Mouse (Mus musculus): ENCODE measurements around the gene Zfp800. TPM values are rescaled to one million over a fixed set of nuclear protein-coding genes. Genes with fewer than 3 reads are reported as not detected.

Gene Zfp800
- total RNA-seq, 1 experiment: 7.8 TPM

Other genes starting within 250 kb of the Zfp800 start
- 70.1 and 81.1 TPM in 2 replicates for gene Arf5, start 25.6 kb upstream of the Zfp800 start, total RNA-seq (2012; rRNA removed)
- 0.11 TPM in 1 of 2 replicates, not detected in the other for gene Fscn3, start 29.8 kb upstream of the Zfp800 start, total RNA-seq (2012; rRNA removed)
- 7.9 and 8.7 TPM in 2 replicates for gene Gcc1, start 30.4 kb upstream of the Zfp800 start, total RNA-seq (2012; rRNA removed)
- gene Pax4, start 51.3 kb upstream of the Zfp800 start, total RNA-seq (2012; rRNA removed): not detected in 2 replicates
- gene Snd1, start 77.1 kb upstream of the Zfp800 start, total RNA-seq (2012; rRNA removed): 343 and 546 TPM in 2 replicates